Mouse (Mus musculus): ENCODE results near the gene Grm4.

Gene Grm4

DNA sequence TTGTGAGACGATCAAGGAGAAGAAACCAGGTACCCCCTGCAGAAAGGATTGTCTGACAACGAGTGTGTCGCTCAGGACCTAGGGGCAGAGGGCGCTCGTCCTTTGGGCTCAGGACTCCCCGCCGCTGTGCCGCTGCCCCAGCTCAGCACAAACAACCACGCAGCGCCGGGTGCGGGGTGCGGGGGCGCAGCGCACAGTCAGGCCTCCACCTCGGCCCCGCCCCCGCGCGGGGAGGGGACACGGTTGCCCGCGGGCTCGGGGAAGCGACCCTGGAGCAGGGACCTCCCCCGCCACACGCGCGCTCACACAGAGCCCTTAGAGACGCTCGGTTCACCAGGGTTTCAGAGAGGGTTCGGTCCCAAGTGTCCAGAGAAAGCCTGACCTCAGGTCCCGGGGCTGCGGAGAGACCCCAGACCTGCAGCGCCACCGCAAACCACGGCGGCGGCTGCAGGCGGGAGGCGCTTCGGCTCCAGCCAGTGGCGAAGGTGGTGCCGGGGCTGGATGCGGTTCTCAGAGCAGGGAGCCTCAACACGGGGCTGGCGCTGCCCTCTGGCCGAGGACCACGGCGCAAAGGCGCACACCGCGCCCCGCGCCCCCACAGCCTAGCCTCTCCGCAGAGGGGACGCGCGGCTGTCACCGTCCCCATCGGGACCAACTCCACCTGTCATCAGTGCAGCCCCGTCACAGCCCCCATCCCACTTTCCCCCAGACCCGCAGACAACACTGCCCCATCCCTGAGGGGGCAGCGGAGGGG, 9.2 kb downstream of the Grm4 start:
- DNase-seq (ENCODE audit: low spot score), result no peak

DNA sequence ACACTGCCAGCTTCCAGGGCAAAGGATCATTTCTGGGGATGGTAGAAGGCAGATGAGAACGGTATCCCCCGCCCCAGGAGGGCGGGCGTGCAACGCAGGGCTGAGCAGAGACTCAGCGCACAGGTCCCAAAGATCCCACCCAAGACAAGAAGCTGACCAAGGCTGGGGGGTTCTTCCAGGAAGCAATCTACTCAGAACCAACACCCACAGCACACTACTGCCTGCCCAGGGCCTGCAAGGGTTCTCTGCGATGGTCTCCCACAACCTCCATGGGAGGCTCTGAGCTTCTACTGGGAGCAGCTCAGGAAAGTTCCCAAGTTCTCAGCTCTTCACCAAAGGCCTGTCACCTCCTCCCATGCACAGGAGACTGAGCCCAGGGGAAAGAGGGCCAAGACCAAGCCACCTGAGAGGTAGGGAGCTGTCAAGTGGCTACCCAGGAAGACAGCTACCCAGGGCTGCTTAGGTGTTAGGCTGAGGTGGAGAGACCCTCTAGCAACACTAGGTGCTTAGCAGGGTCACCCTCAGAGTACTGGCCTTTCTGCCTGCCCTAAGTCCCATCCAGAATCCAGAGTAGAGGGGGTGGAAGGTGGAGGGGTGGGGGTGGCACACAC, 10.0 kb downstream of the Grm4 start:
- no peak for DNase-seq (ENCODE audit: low spot score)

DNA sequence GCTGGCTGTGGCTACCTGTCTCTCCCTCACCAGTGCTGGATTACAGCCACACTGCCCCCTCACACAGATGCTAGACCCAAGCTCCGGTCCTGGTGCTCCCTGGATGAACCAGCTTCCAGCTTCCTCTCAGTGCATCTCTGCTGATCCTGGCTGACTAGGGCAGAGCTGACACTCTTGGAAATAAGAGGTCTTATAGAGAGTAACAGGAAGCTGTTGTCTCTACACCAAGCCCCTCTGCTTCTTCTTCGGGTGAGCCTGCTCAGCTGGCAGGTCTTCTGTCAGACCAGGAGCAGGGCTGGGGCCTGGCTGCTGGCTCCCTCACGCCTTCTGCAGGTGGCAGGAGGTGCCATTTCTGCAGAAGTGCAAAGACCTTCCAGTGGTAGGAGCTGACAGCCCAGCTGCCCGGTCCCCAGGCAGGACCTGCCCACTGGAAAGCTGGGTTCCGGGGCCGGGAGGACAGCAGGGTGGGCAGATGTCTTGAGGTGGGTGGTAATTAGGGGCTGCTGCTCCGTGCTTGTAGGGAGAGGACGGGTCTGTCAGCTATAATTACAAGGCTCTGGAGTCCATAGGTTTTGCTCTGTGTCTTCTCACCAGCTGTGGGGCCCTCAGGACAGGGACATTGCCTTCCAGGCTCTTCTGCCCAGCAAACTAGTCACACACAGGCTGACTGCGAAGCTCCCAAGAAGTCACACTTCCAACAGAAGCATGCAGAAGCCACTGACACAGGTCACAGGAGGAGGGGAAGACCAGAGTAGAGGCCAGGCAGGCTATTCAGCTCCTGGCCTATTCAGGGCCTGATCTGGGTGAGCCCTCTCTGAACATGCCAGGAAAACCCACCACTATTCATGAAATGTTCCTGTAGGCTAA, 10.7 kb downstream of the Grm4 start:
- DNase-seq (ENCODE audit: low spot score), result no peak

DNA sequence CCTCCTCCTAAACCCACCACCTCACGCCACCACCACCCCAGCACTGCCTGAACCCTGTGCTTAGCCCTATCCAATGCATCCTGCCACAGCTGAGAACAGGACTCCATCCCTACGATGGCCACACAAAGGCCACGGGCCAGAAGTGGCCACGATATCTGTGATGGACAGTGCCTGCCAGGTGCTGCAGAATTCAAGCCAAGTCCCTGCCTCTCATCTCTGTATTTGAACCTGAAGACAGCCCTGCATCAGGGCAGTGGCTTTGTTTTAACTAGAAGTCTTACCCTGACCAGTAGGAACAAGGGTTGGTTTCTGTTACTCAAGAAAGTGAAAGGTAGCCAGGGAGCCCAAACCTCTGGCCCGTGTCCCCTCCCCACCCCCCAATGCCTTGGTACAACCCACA, 12.1 kb downstream of the Grm4 start:
- no peak for DNase-seq (ENCODE audit: low spot score)

DNA sequence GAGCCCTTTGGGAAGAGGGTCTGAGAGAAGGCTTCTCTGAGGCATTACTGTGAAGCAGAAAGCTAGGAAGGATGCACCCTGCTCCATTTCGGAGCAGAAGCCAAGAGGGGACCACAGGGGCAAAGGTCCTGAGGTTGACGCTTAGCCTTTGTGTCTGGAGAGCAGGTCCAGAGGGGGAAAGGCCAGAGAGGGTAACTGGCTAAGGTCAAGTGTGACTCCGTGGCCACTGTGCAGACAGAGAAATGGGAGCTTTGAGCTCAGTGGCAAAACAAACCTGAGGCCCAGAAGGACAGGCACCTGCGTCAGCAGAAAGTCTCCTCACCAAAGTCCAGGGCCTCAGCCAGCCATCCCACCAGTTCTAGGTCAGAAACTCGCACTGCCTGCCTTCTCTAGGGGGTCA, 12.7 kb downstream of the Grm4 start:
- no peak for DNase-seq (ENCODE audit: low spot score)

DNA sequence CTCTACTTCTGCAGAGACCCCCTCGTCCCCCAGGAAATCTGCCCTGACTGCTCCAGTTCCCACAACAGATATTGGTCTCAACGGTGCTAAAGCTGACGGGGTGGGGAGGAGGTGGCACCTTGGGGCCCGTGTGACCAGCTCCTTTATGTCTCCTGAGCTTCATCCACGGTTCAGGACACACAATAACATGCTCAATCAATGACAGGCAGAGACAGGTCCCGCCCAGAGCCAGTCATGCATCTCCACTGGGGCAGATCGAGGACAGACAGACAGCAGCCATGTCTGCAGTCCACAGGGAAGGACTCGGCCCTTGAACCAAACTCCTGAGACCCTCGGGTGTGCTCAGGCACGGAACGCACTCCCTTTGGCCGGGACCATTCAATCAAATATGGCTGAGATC, 13.2 kb downstream of the Grm4 start:
- no peak for DNase-seq (ENCODE audit: low spot score)

DNA sequence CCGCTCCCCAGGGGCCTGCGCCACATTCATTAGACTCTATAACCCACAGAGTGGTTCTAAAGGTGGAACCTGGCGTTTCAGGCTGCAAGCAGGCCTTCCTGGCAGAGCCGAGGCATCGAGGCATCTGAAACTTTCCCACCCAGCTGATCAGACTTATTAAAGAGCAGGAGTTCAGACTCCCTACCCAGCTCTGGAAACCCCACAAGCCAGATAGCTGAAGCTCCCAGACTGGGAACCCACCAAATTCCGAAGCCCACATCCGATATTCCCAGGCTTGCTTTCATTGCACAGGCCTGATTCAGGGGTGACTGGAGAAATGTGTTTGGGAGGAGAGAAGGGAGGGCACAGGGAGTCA, 13.6 kb downstream of the Grm4 start:
- no peak for DNase-seq (ENCODE audit: low spot score)

DNA sequence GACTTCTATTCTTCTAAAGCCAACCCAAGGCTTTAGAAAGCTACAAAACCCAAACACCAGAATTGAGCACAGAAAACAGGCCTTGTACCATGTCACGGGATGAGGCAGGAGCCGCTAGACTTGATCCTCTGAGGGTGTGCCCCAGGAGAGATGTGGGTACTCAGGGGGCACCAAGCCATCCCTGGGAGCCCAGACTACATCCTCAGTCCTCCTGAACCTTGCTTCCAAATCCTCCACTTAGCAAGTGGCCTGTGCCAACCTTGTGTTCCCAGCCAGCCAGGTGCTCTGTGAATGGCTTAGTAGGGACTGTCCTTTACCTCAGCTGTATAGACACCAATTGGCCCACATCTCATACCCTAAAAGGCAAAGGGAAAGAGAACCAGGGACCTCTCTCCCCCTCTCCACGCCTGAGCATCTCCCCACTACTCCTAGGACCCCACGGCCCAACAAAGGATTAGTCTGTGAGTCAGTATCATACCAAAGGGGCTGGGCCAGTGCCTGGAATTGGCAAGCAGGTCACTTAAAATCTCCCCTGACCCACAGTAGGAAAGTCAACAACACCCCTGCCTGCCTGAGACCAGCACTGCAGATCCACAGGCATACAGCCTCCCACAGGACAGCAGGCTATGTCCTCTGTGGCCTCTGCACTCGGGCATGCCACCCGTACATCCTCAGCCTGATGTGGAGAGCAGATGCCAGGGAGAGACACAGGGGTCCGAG, 14.2 kb downstream of the Grm4 start:
- no peak for DNase-seq (ENCODE audit: low spot score)

DNA sequence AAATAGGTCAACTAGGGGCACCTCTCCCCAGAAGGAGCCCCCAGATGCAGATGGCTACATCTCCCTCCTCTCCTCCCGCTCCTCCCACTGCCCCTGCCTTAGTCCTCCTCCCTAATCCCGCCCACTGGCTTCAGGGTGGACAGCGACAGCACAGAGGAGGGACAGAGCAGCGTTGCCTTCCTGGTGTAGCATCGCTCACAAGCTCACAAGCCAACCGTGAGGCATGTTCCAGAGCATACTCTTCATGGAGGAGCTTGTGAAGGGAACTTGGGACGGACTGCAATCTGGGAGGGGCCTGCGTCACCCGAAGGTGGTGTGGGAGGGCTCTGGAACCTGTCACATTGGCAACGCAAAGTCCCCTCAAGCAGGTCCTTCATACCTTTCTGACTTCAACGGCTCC, 14.8 kb downstream of the Grm4 start:
- DNase-seq (ENCODE audit: low spot score), result no peak

DNA sequence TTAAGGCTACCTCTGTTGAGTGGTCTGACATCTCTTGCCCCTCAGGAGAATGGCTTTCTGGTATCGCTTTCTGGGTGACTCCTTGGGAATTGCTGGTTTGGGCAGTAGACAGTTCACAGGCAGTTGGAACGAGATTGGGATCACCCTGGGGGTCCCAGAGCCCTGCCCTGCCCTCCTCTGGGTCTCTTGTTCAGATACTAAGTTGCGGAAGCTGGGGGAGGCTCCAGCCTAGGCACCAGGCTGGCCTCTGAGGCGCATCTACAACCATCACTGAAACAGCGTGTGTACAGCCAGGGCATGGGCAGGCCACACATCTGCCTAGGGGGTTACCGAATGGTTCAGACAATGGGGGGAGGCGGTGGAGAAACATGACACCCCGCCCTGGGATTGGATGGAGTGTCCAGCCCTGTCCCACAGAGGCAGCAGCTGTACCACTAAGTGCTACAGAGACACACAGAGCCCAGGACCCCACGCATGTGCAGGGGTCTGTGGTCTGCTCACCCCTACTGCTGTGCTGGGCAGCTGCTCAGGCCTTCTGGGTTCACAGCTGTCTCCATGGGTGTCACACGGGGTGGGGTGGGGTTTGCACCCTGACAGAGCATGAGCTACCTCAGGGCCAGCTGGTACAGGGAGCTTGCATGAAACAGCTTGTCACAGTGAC, 15.9 kb downstream of the Grm4 start:
- no peak for DNase-seq (ENCODE audit: low spot score)

DNA sequence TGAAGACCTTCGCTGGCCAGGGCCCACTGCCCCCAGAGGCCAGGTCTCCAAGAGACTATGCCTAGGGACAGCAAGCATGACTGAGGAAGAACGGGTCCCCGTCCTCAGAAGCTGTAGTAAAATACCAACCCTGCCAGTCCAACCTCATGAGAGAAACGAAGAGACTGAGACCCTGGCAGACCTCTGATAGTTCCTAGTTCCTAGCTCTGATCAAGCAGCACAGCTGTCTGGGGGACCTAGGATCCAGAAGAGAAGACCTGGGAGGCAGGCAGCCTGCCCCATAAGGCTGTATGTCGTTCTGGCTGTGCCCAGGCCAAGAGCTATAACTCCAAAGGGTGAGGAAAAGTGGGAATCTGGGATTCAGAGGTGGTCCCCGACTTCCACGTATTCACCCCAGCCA, 17.3 kb downstream of the Grm4 start:
- no peak for DNase-seq (ENCODE audit: low spot score)

DNA sequence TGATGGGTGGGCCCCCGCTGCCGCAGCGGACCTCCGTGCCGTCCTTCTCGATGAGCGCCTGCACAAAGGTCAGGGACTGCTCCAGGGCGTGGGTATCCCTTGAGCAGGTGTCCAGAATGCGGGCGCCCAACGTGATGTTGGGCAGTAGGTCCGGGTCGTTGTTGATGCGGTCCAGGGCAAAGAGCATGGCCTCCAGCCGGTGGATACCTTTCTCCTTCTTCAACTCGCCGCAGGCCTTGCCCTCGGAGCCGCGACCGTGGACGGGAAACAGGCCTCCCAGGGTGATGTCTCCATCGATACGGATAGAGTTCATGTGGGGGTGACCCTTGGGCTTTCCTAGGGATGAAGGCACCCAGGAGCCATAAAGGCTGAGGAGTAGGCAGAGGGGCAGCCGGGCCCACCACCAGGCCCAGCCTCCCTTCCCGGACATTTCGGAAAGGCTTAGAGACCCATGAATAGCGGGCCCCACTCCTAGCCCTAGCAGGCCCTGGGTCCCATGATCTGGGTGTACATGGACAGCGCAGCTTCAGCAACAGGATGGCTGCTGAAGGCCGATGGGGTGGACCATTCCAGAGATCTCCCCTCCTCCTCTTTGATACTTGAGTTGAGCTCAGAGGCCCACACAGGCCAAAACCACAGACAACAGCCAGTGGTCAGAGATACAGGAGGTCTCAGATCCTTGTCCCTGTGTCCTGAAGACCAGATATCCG, 18.3 kb downstream of the Grm4 start:
- no peak for DNase-seq (ENCODE audit: low spot score)

DNA sequence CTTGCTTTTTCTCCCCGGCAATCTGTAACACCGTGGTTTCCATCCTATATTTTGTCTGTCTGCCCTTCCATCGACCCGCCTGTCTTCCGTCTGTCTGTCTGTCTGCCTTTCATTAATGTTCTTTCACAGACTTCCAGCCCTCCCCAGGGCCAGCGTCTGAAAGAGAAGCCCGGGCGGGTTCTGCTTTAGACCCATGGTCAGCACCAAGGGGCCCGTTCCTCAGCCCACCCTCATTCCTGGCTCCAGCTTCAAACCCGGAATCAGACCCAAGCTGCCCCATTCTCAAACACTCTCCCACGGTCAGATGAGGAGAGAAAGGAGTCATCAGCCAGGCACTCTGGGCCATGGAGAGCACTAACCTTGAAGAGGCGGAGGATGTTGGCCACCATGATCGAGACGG, 18.9 kb downstream of the Grm4 start:
- no peak for DNase-seq (ENCODE audit: low spot score)

DNA sequence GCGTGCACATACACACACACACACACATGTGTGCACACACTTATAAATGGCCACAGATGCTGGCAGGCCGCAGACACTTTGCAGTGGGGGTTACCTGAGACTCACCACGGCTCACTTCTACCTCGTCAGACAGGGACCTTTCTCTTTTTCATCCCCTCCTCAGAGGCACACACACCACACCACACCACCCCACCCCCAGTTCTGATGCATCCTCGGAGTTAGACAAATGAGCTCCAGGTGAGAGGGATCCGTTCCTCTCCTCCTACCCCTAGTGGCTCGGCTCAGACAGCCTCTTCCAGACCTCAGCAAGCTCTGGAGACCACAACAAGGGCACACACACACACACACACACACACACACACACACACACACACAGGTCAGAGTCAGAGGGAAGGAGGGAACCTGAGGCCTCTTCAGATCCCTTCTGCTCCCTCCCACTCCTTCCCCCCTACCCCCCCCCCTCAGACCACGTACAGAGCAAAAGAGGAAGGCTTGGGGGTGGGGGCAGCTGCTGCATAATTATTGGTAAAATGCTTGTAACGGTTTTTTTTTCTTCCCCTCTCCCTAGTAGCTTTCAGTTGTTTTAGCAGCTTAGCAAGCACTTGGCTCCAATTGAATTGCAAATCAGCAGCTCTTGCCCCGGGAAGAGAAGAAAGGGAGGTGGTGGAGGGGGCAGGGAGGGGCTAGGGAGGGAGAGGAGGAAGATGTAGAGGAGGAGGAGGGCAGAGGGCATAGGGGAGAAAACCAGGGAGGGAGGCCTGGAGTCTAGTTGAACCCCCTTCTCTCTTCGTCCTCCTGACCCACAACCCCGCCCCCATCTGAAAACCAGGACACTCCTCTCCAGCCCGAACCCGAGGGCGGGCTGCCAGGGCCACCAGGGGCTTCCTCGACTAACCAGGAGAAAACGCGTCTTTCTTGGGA, 19.6 kb downstream of the Grm4 start:
- DNase-seq (ENCODE audit: low spot score), result no peak

DNA sequence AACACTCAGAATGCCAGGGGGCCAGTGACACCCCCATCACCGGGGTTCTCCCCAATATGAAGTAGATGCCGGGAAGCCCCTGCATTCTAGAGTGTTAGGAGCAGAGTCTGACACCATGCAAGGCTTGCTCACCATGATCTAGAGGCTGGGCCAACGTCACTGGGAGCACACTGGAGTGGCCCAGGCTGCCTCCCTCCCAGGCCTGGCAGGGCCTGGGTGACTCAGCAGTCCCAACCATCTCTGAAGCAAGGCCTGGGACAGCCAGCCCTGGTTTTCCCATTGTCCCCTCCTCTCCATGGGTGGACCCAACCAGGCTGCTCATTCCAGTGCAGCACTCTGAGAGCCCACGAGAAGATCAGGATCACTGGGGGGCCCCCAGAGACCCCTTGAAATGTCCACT, 20.4 kb downstream of the Grm4 start:
- no peak for DNase-seq (ENCODE audit: low spot score)

DNA sequence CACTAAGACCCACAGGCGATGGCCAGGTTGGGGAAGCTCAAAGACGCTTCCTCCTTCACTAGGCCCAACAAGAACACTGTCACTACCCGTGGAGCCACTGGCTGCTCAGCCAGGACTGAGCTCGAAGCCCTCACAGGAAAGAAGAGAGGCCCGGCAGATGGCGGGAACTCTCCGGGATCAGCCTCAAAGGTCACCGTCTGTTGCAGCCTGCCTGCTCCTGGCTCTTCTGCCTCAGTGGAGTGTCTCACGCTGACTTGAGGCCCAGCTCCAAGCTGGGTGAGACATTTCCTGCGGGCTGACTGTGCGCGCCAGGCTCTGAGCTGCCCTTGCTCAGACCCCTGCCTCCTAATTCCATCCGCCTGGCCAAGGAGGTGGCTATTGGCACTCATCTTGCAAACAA, 22.1 kb downstream of the Grm4 start:
- DNase-seq (ENCODE audit: low spot score), result no peak

DNA sequence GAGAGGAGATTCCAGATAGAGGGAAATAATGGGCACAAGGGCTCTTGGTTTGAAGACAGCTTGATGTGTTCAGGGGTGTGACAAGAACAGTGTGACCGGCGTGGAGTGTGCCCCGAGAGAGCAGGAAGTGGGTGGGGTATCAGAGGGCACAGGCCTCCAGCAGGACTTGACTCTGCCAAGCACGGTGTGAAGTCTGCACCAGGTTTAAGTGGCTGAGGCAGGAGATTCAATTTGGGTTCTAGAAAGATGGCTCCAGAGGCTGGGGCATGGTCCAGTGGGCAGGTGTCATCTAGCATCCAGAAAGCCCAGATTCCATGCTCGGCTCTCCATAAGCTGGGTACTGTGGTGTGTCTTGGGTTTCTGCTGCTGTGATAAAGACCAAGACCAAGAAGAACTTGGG, 23.4 kb downstream of the Grm4 start:
- DNase-seq (ENCODE audit: low spot score), result no peak

DNA sequence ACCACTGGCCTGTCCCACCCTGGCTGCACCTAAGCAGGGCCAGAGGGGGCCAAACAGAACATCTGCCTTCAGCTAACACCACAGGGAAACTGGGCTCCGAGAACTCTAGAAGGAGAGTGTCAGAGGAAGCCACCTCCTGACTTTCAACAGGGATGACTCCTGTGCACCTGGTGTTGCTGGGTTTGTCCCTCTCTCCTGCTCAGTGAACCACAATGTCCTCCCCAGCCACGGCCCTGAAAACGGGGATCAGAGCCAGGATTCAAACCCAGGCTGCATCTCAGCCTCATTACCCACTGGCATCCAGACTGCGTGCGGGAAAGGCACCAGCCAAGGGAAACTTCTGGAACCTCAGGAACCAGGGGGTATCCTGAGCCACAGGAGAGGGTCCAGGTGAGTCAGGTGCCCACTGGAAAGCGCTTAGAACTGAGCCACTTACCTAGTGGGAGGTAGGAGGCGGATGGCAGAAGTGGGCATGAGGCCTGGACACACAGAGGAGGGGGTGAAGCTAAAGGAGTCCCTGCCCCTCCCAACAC, 26.1 kb downstream of the Grm4 start:
- DNase-seq (ENCODE audit: low spot score), result no peak

DNA sequence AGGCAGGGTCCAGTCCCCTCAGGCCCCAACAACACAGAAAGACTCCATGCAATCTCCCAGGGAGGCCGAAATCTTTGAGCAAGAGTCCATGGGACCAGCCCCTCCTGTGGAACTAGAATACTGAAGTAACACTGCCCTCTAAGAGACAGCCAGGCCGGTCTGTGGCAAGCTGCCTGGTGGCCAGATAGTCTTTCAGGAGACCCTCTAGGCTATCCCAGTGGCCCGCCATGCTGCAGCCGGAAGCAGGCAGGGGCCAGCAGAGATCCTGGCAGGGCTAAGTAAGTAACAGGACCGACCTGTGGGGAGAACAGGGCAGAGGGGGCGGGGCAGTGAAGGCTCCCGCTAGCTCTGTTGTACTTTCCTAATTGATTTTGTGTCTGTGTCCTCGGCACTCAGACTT, 27.2 kb downstream of the Grm4 start:
- DNase-seq (ENCODE audit: low spot score), result no peak

DNA sequence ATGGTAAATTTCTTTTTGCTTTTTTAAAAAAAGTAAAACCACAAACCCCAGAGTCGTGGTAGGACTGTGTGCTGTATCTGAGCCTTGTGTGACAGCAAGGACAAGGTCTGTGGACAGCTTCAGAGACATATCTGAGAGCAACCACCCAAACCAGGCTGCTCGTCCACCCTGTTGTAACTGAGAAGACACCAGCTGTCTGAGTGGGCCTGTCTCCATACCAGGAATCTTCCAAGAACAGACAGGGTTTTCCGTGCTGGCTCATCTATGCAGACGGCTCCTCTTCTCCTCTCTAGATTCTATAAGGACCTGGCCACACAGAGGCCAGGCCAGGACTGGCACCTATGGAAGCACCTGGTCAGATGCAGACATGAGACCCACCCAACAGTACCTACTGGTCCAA, 27.8 kb downstream of the Grm4 start:
- DNase-seq (ENCODE audit: low spot score), result no peak
